Mouse (Mus musculus) thymus, adult 2 months (tissue): ENCODE measurements around the gene Ovol1.

Experiments used
- CTCF ChIP-seq: fragments of 200-500 bp; IDR thresholded peaks from 2 replicates; pipeline ENCODE4 v1.5.1; 2012; ENCODE audit warnings: mild to moderate bottlenecking, control low read depth, low read length, moderate library complexity, borderline replicate concordance; ENCODE audit not compliant: control insufficient read depth, poor library complexity, insufficient read depth; ENCODE audit errors: extremely low read depth
- POLR2A ChIP-seq: fragments of 200-500 bp; IDR thresholded peaks from 2 replicates; pipeline ENCODE4 v1.6.1; 2012; ENCODE audit warnings: mild to moderate bottlenecking, low read length, control low read depth, moderate library complexity; ENCODE audit not compliant: control insufficient read depth, poor library complexity, insufficient read depth; ENCODE audit errors: extremely low read depth

GRCm38 (mm10) chr19:5579971-5580370 is 19.5 kb upstream of the Ovol1 start:
- TF ChIP-seq CTCF = no peak
- no peak for TF ChIP-seq POLR2A
